Mouse (Mus musculus): ENCODE measurements at regions not wholly inside any gene's neighbourhood (a gene's known extent, or its start where the extent isn't known, plus 50 kb on each side); places are given as distances from the start of the nearest gene placed in this dataset.

DNA sequence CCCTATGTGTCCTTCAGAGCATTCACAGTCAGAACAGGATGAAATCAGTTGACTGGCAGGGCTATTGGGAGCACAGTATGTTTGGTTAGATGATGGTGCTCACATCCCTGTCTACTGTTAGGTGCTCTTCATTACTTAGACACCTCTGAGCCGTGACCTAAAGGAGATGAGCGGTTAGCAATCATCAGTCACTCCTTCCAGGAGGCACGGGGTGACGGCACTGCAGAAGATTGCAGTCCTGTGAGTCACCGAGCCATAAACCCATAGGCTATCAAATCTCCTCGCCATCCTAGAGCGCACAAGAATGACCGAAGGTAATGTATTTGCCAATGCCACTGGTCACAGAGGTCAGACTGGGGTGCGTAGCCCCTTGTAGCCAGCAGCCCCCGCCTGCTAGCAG lies 176.8 kb upstream of the Arl4c start:
- no peaks in the 10 kb centered on the region for H3K9me3 ChIP-seq (ENCODE audit: control insufficient read depth, low read length)
- no peak overlapping the region for H3K9ac ChIP-seq (ENCODE audit: low read depth, low read length)
- no peak overlapping the region for H3K4me3 ChIP-seq (ENCODE audit: low read length)
- H3K27me3 ChIP-seq (ENCODE audit: control insufficient read depth, insufficient read depth, low read length), result no peaks in the 10 kb centered on the region
- no peak overlapping the region for H3K27ac ChIP-seq (ENCODE audit: low read depth, low read length)
- H3K4me2 ChIP-seq (replicated peaks; ENCODE audit: low read depth, low read length), result no peak overlapping the region
- H3K36me3 ChIP-seq (ENCODE audit: control insufficient read depth, insufficient read depth, low read length), result no peaks in the 10 kb centered on the region
- WGBS, result 26% methylated on average over 10 of the region's 10 CpGs
- H3K4me1 ChIP-seq (ENCODE audit: control insufficient read depth, insufficient read depth, low read length), result peaks cover 6% of the 10 kb centered on the region
- ATAC-seq (ENCODE audit: low FRiP score, low TSS enrichment), result no peak

DNA sequence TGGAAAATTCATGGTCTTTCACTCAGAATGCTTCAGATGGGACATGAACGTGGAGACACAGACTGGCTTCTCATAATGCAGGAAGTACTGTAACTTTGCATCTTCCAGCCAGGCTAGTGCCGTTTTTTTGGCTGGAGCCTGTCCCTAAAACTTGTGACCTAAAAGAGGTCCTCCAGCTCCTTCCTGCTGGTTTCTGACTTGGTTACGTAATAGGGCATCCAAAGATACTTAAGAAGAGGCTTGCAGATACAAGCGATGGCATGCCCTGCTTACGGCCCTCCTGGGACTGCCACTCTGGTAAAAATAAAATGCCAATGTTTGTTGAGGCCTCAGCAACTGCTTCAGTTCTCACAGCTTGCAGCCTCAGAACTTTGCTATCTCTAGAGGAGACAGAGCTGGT lies 177.3 kb upstream of the Arl4c start:
- H3K4me1 ChIP-seq (ENCODE audit: control insufficient read depth, insufficient read depth, low read length), result peaks cover 6% of the 10 kb centered on the region
- no peak for ATAC-seq (ENCODE audit: low FRiP score, low TSS enrichment)
- H3K27me3 ChIP-seq (ENCODE audit: control insufficient read depth, insufficient read depth, low read length), result no peaks in the 10 kb centered on the region
- no peak overlapping the region for H3K27ac ChIP-seq (ENCODE audit: low read depth, low read length)
- no peak overlapping the region for H3K4me2 ChIP-seq (replicated peaks; ENCODE audit: low read depth, low read length)
- H3K4me3 ChIP-seq (ENCODE audit: low read length), result no peak overlapping the region
- WGBS, result 62% methylated on average over 5 of the region's 5 CpGs
- H3K36me3 ChIP-seq (ENCODE audit: control insufficient read depth, insufficient read depth, low read length), result no peaks in the 10 kb centered on the region
- H3K9me3 ChIP-seq (ENCODE audit: control insufficient read depth, low read length), result no peaks in the 10 kb centered on the region
- no peak overlapping the region for H3K9ac ChIP-seq (ENCODE audit: low read depth, low read length)

DNA sequence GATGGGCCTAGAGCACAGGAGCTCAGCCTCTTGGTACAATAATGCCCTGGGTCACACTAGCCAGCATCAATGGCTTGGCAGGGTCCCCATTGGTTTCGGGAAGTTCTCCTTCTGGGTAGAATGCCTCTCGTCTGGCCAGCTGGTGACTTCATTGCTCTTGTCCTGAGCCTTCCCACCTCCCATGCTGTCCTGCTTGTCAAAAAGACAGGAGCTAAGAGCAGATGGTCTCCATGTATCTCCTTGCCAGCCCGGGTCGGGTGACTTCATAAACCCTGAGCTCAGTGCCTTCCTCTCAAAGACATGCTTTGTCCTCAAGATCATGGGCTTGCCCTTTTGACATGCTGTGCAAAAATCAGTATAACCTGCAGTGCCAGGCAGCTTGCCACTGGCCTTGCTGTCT lies 179.2 kb upstream of the Sh3bp4 start:
- Histone ChIP-seq H3K36me3 (ENCODE audit: control insufficient read depth, insufficient read depth, low read length) (no peaks in the 10 kb centered on the region), H3K9me3 (ENCODE audit: control insufficient read depth, low read length) (no peaks in the 10 kb centered on the region), H3K27me3 (ENCODE audit: control insufficient read depth, insufficient read depth, low read length) (no peaks in the 10 kb centered on the region), H3K27ac (ENCODE audit: low read depth, low read length) (no peak overlapping the region), H3K4me1 (ENCODE audit: control insufficient read depth, insufficient read depth, low read length) (no peaks in the 10 kb centered on the region), H3K4me2 (replicated peaks; ENCODE audit: low read depth, low read length) (no peak overlapping the region), H3K4me3 (ENCODE audit: low read length) (no peak overlapping the region), H3K9ac (ENCODE audit: low read depth, low read length) (no peak overlapping the region)
- 76% methylated on average over 4 of the region's 4 CpGs for WGBS
- ATAC-seq (ENCODE audit: low FRiP score, low TSS enrichment), result no peak

DNA sequence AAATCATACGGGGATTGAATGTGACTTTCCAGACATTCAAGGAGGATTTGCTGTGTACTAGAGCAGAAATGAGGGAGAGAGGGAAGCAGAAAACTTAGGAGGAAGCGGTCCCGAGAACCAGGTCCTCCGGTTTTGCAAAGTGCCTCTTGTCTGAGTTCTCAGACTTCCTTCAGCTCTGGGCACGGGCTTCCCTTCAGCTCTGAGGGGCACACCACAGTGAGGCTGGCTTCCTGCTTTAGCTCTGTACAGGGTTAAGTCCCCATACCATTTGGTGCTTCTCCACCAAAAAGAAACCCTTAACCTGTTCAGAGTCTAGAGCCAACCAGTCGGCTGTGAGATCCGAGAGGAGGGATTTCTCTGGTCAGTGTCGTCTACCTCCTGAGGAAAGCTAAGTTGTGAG lies 167.8 kb upstream of the Sh3bp4 start:
- 78% methylated on average over 8 of the region's 8 CpGs for WGBS
- Histone ChIP-seq H3K9ac (ENCODE audit: low read depth, low read length) (no peak overlapping the region), H3K27me3 (ENCODE audit: control insufficient read depth, insufficient read depth, low read length) (no peaks in the 10 kb centered on the region), H3K4me2 (replicated peaks; ENCODE audit: low read depth, low read length) (no peak overlapping the region), H3K4me1 (ENCODE audit: control insufficient read depth, insufficient read depth, low read length) (no peaks in the 10 kb centered on the region), H3K36me3 (ENCODE audit: control insufficient read depth, insufficient read depth, low read length) (no peaks in the 10 kb centered on the region), H3K9me3 (ENCODE audit: control insufficient read depth, low read length) (no peaks in the 10 kb centered on the region), H3K4me3 (ENCODE audit: low read length) (no peak overlapping the region), H3K27ac (ENCODE audit: low read depth, low read length) (no peak overlapping the region)
- ATAC-seq (ENCODE audit: low FRiP score, low TSS enrichment), result no peak

DNA sequence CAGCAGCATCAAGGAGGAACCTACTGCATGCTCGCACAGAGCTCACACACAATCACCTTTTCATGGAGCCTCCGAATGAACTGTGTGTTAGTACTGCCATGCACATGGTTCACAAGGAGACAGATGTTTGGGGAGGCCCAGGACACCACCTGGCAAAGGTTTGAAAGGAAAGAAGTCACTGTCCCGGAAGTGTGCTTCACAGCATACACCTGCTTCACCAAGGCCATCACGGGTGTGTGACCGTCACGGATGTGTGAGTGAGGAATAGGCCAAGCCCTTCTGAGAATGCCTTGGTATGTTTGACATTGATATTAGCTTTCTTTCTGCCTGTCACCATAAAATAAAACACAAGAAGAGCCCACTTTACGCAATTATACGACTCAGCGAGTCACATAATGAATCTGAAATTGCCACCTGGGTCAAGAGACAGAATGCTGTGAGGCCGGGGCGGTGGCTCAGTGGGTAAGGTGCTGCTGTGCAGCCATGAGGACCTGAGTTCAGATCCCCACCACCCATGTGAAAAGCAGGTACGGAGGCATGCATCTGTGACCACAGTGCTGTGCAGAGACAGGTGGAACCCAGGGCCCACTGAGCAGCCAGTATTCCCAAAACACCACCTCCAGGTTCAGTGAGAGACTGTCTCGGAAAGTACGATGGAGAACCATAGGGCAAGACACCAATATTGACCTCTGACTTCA lies 162.3 kb upstream of the Sh3bp4 start:
- H3K9me3 ChIP-seq (ENCODE audit: control insufficient read depth, low read length), result no peaks in the 10 kb centered on the region
- H3K4me3 ChIP-seq (ENCODE audit: low read length), result no peak overlapping the region
- peak; percentile 54; the same call in 1 of the 2 replicates for ATAC-seq (ENCODE audit: low FRiP score, low TSS enrichment)
- H3K27ac ChIP-seq (ENCODE audit: low read depth, low read length), result no peak overlapping the region
- no peaks in the 10 kb centered on the region for H3K36me3 ChIP-seq (ENCODE audit: control insufficient read depth, insufficient read depth, low read length)
- no peak overlapping the region for H3K9ac ChIP-seq (ENCODE audit: low read depth, low read length)
- H3K27me3 ChIP-seq (ENCODE audit: control insufficient read depth, insufficient read depth, low read length), result no peaks in the 10 kb centered on the region
- H3K4me1 ChIP-seq (ENCODE audit: control insufficient read depth, insufficient read depth, low read length), result peaks cover 6% of the 10 kb centered on the region
- WGBS, result 70% methylated on average over 14 of the region's 14 CpGs
- H3K4me2 ChIP-seq (replicated peaks; ENCODE audit: low read depth, low read length), result no peak overlapping the region

DNA sequence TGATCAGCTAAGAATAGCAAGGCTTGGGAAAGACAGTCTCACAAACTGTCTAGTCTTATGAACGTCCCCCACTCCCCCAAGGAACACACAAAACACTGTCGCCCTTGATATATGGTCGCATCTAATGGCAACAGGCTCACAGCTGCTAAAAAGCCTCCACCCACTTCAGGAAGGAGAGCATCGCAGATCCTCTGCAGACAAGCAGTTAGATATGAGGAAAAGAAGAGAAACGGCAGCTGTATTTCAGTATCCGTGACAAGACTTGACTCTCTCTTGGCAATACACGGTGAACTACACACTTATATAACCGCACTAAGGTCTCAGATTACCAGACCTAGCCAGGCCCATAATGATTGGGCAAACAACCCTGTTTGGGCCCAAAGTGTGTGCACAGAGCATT lies 161.5 kb upstream of the Sh3bp4 start:
- ATAC-seq (ENCODE audit: low FRiP score, low TSS enrichment), result no peak
- H3K9me3 ChIP-seq (ENCODE audit: control insufficient read depth, low read length), result no peaks in the 10 kb centered on the region
- no peak overlapping the region for H3K4me2 ChIP-seq (replicated peaks; ENCODE audit: low read depth, low read length)
- H3K9ac ChIP-seq (ENCODE audit: low read depth, low read length), result no peak overlapping the region
- H3K4me3 ChIP-seq (ENCODE audit: low read length), result no peak overlapping the region
- no peaks in the 10 kb centered on the region for H3K27me3 ChIP-seq (ENCODE audit: control insufficient read depth, insufficient read depth, low read length)
- H3K4me1 ChIP-seq (ENCODE audit: control insufficient read depth, insufficient read depth, low read length), result peaks cover 6% of the 10 kb centered on the region
- WGBS, result 20% methylated on average over 8 of the region's 8 CpGs
- no peaks in the 10 kb centered on the region for H3K36me3 ChIP-seq (ENCODE audit: control insufficient read depth, insufficient read depth, low read length)
- H3K27ac ChIP-seq (ENCODE audit: low read depth, low read length), result no peak overlapping the region

DNA sequence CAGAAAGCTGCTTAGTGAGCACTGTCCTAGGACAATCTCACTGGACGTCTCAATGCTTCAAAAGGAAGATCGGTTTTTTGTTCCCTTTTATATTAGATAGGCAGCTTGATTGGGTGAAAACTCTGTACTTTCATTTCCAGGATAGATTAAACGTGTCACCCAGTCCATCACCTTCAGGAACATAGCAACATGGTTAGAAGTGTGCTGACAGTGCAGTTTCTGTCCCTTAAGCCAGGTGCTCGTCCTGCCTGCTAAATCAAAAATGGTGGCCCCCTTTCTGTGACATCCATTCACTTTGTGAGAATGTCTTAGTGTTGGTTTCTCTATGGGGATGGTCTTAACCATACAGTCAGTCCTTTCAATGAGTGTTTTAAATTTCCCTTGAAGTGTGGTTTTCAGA lies 160.9 kb upstream of the Sh3bp4 start:
- Histone ChIP-seq H3K9me3 (ENCODE audit: control insufficient read depth, low read length) (no peaks in the 10 kb centered on the region), H3K4me1 (ENCODE audit: control insufficient read depth, insufficient read depth, low read length) (peaks cover 6% of the 10 kb centered on the region), H3K9ac (ENCODE audit: low read depth, low read length) (no peak overlapping the region), H3K27ac (ENCODE audit: low read depth, low read length) (no peak overlapping the region), H3K4me3 (ENCODE audit: low read length) (no peak overlapping the region), H3K27me3 (ENCODE audit: control insufficient read depth, insufficient read depth, low read length) (no peaks in the 10 kb centered on the region), H3K36me3 (ENCODE audit: control insufficient read depth, insufficient read depth, low read length) (no peaks in the 10 kb centered on the region), H3K4me2 (replicated peaks; ENCODE audit: low read depth, low read length) (no peak overlapping the region)
- no peak for ATAC-seq (ENCODE audit: low FRiP score, low TSS enrichment)
- WGBS, result 78% methylated on average over 4 of the region's 4 CpGs

DNA sequence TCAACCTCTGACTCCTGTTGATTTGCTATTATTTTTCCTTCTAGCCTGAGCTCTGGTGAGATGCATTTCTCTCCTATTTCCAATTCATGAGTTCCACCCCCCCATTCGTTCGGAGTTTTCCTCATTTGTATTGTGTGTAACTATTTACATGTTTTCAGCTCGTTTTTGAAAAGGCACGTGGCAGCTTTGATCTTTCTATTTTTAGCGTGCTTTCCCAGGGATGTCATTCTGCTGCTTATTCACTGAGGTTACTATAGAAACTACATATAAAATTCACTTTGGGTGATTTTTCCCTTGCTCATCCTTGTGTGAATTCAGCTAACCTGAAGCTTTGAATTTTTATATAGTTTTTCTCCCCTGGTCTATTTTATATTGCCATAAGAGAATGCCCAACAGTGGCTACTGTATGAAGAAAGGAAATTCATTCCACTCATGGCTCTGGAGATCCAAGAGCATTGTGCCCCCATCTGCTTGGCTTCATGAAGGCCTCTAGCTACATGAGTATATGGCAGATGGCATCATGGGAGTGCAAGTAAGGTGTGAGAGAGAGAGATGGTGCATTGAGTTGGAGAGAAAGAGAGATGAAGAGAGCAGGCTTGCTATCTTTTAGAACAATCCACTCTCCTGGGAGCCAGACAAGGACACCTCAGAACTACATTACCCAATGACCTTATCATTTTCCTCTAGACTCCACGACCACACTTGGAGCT lies 160.2 kb upstream of the Sh3bp4 start:
- Histone ChIP-seq H3K4me2 (replicated peaks; ENCODE audit: low read depth, low read length) (no peak overlapping the region), H3K9me3 (ENCODE audit: control insufficient read depth, low read length) (no peaks in the 10 kb centered on the region), H3K27me3 (ENCODE audit: control insufficient read depth, insufficient read depth, low read length) (no peaks in the 10 kb centered on the region), H3K27ac (ENCODE audit: low read depth, low read length) (no peak overlapping the region), H3K36me3 (ENCODE audit: control insufficient read depth, insufficient read depth, low read length) (no peaks in the 10 kb centered on the region), H3K4me3 (ENCODE audit: low read length) (no peak overlapping the region), H3K4me1 (ENCODE audit: control insufficient read depth, insufficient read depth, low read length) (peaks cover 6% of the 10 kb centered on the region), H3K9ac (ENCODE audit: low read depth, low read length) (no peak overlapping the region)
- no peak for ATAC-seq (ENCODE audit: low FRiP score, low TSS enrichment)
- WGBS, result 77% methylated on average over 6 of the region's 6 CpGs

DNA sequence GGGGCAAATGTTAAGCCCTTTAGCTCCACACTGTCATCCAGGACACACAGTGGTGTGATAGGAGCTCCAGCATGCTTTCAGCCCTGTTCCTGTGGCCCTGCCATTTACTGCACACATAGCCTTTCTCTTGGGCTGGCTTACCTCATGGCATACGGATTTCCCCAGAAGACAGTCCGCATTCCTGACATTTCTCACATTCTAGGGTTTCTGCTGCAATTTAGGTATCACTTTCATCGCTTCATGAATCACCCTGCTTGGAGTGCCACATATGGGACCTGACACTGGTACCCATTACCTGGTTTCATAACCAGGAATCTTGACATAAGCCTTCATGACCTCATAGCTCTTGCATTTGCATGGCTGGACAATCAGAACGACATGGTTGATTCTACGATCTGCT lies 158.5 kb upstream of the Sh3bp4 start:
- no peak overlapping the region for H3K4me3 ChIP-seq (ENCODE audit: low read length)
- no peaks in the 10 kb centered on the region for H3K9me3 ChIP-seq (ENCODE audit: control insufficient read depth, low read length)
- peaks cover 6% of the 10 kb centered on the region for H3K4me1 ChIP-seq (ENCODE audit: control insufficient read depth, insufficient read depth, low read length)
- H3K27ac ChIP-seq (ENCODE audit: low read depth, low read length), result no peak overlapping the region
- H3K27me3 ChIP-seq (ENCODE audit: control insufficient read depth, insufficient read depth, low read length), result no peaks in the 10 kb centered on the region
- no peak overlapping the region for H3K4me2 ChIP-seq (replicated peaks; ENCODE audit: low read depth, low read length)
- ATAC-seq (ENCODE audit: low FRiP score, low TSS enrichment), result no peak
- H3K9ac ChIP-seq (ENCODE audit: low read depth, low read length), result no peak overlapping the region
- WGBS, result 78% methylated on average over 5 of the region's 5 CpGs
- H3K36me3 ChIP-seq (ENCODE audit: control insufficient read depth, insufficient read depth, low read length), result no peaks in the 10 kb centered on the region

Measured in kidney, embryonic 14.5 days (tissue).